Mouse (Mus musculus) testis, adult 2 months (tissue): ENCODE data around the gene Hist1h4f.

ENCODE experiments used
- CTCF ChIP-seq: fragments of 200-500 bp; IDR thresholded peaks from 2 replicates; pipeline ENCODE4 v1.5.1; 2012; ENCODE audit warnings: low read depth, mild to moderate bottlenecking, inconsistent platforms, low read length, moderate library complexity; ENCODE audit not compliant: control insufficient read depth, insufficient read depth, insufficient replicate concordance
- POLR2A ChIP-seq: fragments of 200-500 bp; IDR thresholded peaks from 2 replicates; pipeline ENCODE4 v1.6.1; 2012; ENCODE audit warnings: low read depth, mild to moderate bottlenecking, inconsistent platforms, low read length, moderate library complexity; ENCODE audit not compliant: control insufficient read depth

DNA sequence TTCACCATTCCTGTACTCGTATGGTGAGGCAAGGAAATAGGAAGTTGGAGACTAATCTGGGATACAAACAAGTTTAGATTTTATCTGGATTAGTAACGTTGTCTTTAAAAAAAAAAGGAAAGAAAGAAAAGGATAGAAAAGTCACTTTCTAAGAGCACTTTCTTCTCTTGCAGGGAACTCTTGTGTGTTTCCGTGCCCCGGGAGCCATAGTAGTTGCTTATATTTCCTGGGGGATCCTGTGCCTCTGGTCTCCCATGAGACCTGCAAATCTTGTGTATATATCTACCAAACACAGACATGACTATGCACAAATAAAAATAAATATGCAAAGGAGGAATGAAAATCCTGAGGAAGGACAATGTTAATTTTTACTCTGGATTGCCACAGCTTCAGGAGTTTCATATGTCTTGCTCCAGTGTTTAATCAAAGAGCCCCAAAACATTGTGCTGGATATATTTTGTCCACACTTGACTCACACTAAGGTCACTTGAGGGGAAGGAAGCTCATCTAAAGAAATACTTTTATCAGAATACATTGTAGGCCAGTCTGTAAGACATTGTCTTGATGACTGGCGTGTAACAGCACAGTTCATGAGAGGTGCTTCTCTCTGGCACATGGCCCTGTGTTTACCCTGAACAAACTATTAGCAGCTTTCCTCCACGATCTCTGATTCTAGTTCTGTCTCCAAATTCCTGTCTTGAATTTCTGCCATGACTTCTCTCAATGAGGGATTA, 25.6 kb upstream of the Hist1h4f start:
- TF ChIP-seq CTCF (no peak), POLR2A (no peak)
